Mouse (Mus musculus) lung, embryonic 14.5 days (tissue): Measurements from ENCODE around the gene Fam89a. TPM values are rescaled to one million over a fixed set of nuclear protein-coding genes. Genes with fewer than 3 reads are reported as not detected.

Experiments used
- ATAC-seq: fragments of 200-750 bp; cut with Nextera tagmentation; 2 replicates; pipeline ENCODE4 v1.8.0; 2017; ENCODE audit warnings: mild to moderate bottlenecking, moderate TSS enrichment, moderate library complexity; ENCODE audit not compliant: insufficient read depth
- DNase-seq: peaks from one replicate; pipeline ENCODE4 v3.0.0-alpha.2; 2015
- H3K27ac ChIP-seq: fragments of 300-500 bp; sonication (generic); 2 replicates; pipeline ENCODE4 v1.5.1; 2014; ENCODE audit warnings: low read depth, mild to moderate bottlenecking, moderate library complexity
- H3K27me3 ChIP-seq: fragments of 300-500 bp; sonication (generic); 2 replicates; pipeline ENCODE4 v1.6.1; 2014; ENCODE audit warnings: low read length, control low read depth; ENCODE audit not compliant: insufficient read depth
- H3K36me3 ChIP-seq: fragments of 300-500 bp; sonication (generic); 2 replicates; pipeline ENCODE4 v1.6.1; 2014; ENCODE audit warnings: control low read depth; ENCODE audit not compliant: insufficient read depth
- H3K4me1 ChIP-seq: fragments of 300-500 bp; sonication (generic); 2 replicates; pipeline ENCODE4 v1.6.1; 2014; ENCODE audit warnings: antibody characterized with exemption, control low read depth; ENCODE audit not compliant: insufficient read depth
- H3K4me2 ChIP-seq: fragments of 300-500 bp; sonication (generic); 2 replicates; pipeline ENCODE4 v1.6.1; 2014; ENCODE audit warnings: mild to moderate bottlenecking
- H3K4me3 ChIP-seq: fragments of 300-500 bp; sonication (generic); 2 replicates; pipeline ENCODE4 v1.5.1; 2014; ENCODE audit warnings: low read depth, low read length
- H3K9ac ChIP-seq: fragments of 300-500 bp; sonication (generic); 2 replicates; pipeline ENCODE4 v1.6.1; 2014
- H3K9me3 ChIP-seq: fragments of 300-500 bp; sonication (generic); 2 replicates; pipeline ENCODE4 v1.6.1; 2016; ENCODE audit warnings: low read depth, low read length, control low read depth
- CTCF ChIP-seq: IDR thresholded peaks from 2 replicates; pipeline ENCODE4 v1.5.1; 2016; ENCODE audit warnings: antibody characterized with exemption, low read depth
- WGBS: fragments of 180-500 bp; shearing (Covaris S2); extraction: QIAGEN DNeasy Blood & Tissue Kit; methylation state at CpG from one replicate; pipeline ENCODE4 v1.1.7; 2014; 5-methylcytosine and 5-hydroxymethylcytosine counted together
- polyA plus RNA-seq: library from polyadenylated mRNA; unstranded; fragments of >200 nt; fragmentation: Nextera tagmentation; extraction: Ambion mirVana; gene quantifications from 2 replicates; pipeline ENCODE4 v1.2.1, GENCODE M21; 2014

Fam89a gene
- polyA plus RNA-seq, 1 experiment from 2014 or later: 20.5 TPM

GRCm38 (mm10) chr8:124735371-124735911, 16.2 kb downstream of the Fam89a start:
- Histone ChIP-seq H3K9ac (no peak overlapping the region), H3K36me3 (peaks cover 57% of the 10 kb centered on the region), H3K4me2 (no peak overlapping the region), H3K9me3 (no peaks in the 10 kb centered on the region), H3K27me3 (no peaks in the 10 kb centered on the region), H3K27ac (no peak overlapping the region), H3K4me1 (no peaks in the 10 kb centered on the region), H3K4me3 (no peak overlapping the region)
- DNase-seq: no peak
- 65% methylated on average over 3 of the region's 3 CpGs for WGBS
- TF ChIP-seq CTCF: no peak
- ATAC-seq: no peak

GRCm38 (mm10) chr8:124732828-124733227, 18.8 kb downstream of the Fam89a start:
- Histone ChIP-seq H3K4me1 (no peaks in the 10 kb centered on the region), H3K36me3 (peaks cover 68% of the 10 kb centered on the region), H3K9me3 (no peaks in the 10 kb centered on the region), H3K4me3 (no peak overlapping the region), H3K4me2 (no peak overlapping the region), H3K9ac (no peak overlapping the region), H3K27me3 (no peaks in the 10 kb centered on the region), H3K27ac (no peak overlapping the region)
- WGBS: 79% methylated on average over 8 of the region's 8 CpGs
- TF ChIP-seq CTCF: no peak
- DNase-seq: no peak
- ATAC-seq: no peak

GRCm38 (mm10) chr8:124724301-124724700, 27.3 kb downstream of the Fam89a start:
- WGBS: 96% methylated on average over 7 of the region's 7 CpGs
- no peak overlapping the region for H3K4me2 ChIP-seq
- H3K27ac ChIP-seq: no peak overlapping the region
- no peak for TF ChIP-seq CTCF
- H3K4me3 ChIP-seq: no peak overlapping the region
- no peaks in the 10 kb centered on the region for H3K9me3 ChIP-seq
- H3K27me3 ChIP-seq: no peaks in the 10 kb centered on the region
- no peak for ATAC-seq
- H3K36me3 ChIP-seq: peaks cover 43% of the 10 kb centered on the region
- no peak overlapping the region for H3K9ac ChIP-seq
- no peaks in the 10 kb centered on the region; the same call in 1 of the 2 replicates for H3K4me1 ChIP-seq
- DNase-seq: no peak

- H3K36me3 ChIP-seq: peaks cover 20% of the 10 kb centered on the region
- peak; percentile 98 for DNase-seq
- peak within 1 kb of the TSS; percentile 81 for H3K4me2 ChIP-seq
- ATAC-seq: peak; percentile 100
- H3K4me3 ChIP-seq: peak within 1 kb of the TSS; percentile 97
- WGBS: under 1% methylated on average over 59 of the region's 59 CpGs
- H3K4me1 ChIP-seq: no peaks in the 10 kb centered on the region; the same call in 1 of the 2 replicates
- no peak within 1 kb of the TSS for H3K27ac ChIP-seq
- no peaks in the 10 kb centered on the region for H3K9me3 ChIP-seq
- no peaks in the 10 kb centered on the region for H3K27me3 ChIP-seq
- peak within 1 kb of the TSS; percentile 75 for H3K9ac ChIP-seq
- peak; percentile 32 for TF ChIP-seq CTCF
Measured at GRCm38 (mm10) chr8:124721862-124722515, 29.6 kb downstream of the Fam89a start, which contains the start of the genes Ttc13 and Arv1. TSS of gene Ttc13 (minus strand) at chr8:124721983. TSS of gene Arv1 (plus strand) at chr8:124722139.

DNA sequence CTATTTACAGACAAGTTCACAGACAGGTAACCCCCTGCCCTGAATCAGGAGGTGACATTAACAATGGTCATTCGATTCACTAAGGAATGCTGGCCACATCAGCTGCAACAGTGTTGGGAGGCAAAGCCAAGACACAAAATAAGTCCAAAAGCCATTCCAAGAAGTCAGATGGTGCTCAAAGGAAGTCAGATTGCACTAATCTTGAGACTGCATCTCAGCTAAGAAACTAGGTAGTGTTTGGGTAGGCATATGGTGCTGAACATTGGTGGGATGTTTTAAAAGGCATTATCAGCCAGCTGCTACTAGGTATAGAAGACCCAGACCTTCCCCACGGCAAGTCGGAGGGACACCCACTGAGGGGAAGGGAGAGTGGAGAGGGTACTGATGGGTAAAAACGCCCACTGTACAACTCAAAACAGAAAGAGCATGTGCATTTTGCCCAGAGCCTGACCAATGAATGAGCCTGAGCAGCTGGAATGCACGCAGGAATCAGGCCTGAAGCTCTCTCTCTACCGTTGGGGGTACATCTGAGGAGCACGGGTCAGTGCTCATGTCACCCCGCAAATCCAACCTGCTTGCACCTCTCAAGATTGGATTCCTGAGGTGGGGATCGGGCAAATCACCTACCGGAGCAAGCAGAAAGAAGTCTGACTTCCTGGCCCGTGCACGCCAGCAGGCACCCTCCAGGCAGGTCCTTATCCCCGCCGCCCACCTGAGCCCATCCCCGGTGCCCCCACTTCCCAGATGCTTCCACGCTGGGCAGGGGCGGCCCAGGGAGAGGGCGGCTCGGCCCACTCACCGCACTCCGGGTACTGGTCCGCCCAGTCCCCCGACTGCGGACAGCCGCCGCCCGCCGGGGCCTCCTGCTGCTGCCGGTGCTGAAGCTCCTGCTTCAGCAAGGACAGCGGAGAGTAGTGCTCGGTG, 30.4 kb downstream of the Fam89a start:
- H3K36me3 ChIP-seq: peaks cover 12% of the 10 kb centered on the region
- WGBS: 3% methylated on average over 31 of the region's 31 CpGs
- peak overlapping the region; percentile 78 for H3K4me2 ChIP-seq
- no peaks in the 10 kb centered on the region for H3K27me3 ChIP-seq
- no peaks in the 10 kb centered on the region for H3K9me3 ChIP-seq
- no peak overlapping the region for H3K27ac ChIP-seq
- peak overlapping the region; percentile 75 for H3K9ac ChIP-seq
- no peak for TF ChIP-seq CTCF
- peak overlapping the region; percentile 97 for H3K4me3 ChIP-seq
- DNase-seq (no peak), ATAC-seq (no peak; the same call in 1 of the 2 replicates)
- no peaks in the 10 kb centered on the region; the same call in 1 of the 2 replicates for H3K4me1 ChIP-seq

DNA sequence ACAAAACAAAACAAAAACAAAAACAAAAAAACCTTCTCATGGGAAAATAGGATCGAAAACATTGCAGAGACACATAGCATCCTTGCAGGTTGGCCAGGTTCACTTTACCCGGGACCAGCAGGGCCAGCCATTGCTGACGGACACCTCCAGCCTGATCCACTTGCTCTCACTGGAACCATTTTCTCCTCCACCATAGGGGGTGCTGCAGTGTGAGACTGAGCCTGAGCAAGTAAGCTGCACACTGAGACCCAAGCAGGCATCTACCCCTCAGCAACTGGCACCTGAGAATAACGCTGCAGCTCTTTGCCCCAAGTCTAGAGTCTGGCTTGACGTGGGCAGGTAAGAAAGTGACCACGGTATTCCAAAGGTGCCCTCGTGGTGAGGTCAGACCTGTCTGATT, 31.5 kb downstream of the Fam89a start:
- TF ChIP-seq CTCF: peak; percentile 40; the same call in 1 of the 2 replicates
- Histone ChIP-seq H3K4me1 (no peaks in the 10 kb centered on the region; the same call in 1 of the 2 replicates), H3K27me3 (no peaks in the 10 kb centered on the region), H3K4me2 (no peak overlapping the region), H3K9me3 (no peaks in the 10 kb centered on the region), H3K4me3 (0 out of 2 replicates have a peak overlapping the region, but pooled peaks have one; percentile 97), H3K27ac (no peak overlapping the region), H3K36me3 (peaks cover 5% of the 10 kb centered on the region; the same call in 1 of the 2 replicates), H3K9ac (no peak overlapping the region)
- WGBS: 75% methylated on average over 7 of the region's 7 CpGs
- ATAC-seq (no peak), DNase-seq (no peak)
